Mouse (Mus musculus): Measurements from ENCODE around the gene Dgcr2.
A peak's percentile ranks its signal among the peaks of the same experiment; 100 is the strongest.

The Dgcr2 gene

DNA sequence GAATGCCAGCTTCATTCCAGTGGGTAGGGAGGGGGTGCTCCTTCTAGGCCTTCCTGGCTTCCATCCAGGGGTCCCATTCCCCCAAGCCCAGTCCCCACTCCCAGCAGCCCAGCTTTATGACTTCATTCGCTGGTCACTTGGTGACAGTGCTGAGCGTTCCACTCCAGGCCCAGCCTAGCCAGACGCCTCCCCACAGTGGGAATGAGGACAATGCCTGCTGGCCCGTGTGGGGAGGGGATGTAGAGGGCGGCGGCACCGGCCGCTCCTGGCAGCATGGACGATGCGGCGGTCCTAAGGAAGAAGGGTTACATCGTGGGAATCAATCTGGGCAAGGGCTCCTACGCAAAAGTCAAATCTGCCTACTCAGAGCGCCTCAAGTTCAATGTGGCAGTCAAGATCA is at the start of gene Dgcr2, which contains the start of gene Tssk2:
Gene Dgcr2, minus strand, starts transcription at position 101 of the 400 bp plus-strand sequence.
Gene Tssk2, plus strand, starts transcription at position 176 of the 400 bp plus-strand sequence.
- no peak for DNase-seq (ENCODE audit: low read depth, low spot score)

DNA sequence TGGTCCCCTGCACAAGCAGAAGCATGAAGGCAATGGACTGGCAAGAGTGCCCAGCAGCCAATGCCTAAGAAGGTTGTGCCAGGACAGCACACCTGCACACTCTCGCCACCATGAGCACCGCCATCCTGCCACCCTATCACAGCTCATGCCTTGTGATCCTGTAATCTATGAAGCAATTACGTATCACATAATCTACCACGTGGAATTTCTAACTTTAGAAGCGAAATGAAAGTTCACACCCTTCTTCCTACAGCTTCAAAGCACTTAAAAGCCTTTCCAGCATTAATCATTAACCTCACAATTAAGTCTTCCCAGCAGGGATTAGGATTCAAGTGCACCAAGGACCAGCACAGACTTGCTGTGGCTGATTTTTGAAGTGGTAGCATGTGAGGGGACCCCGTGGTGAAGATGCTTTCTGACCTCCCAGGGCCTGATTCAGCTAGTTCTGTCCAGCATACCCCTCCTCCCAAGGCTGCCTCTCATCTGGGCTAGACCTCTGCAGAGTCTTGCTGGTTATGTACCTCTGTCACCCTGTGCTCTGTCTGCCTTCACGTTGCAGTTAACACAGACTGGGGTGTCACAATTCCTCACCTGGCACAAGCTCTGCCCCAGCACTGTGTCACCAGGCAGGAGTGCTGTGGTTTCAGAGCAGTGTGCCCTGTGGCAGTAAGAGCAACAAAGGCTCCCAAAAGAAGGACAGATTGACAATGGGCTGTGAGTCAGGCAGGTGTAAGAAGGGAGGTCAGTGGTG is 46.9 kb upstream of the Dgcr2 start:
- no peak for DNase-seq (ENCODE audit: low read depth, low spot score)

- no peak for DNase-seq (ENCODE audit: low read depth, low spot score)
These were observed 45.1 kb upstream of the Dgcr2 start for GRCm38 (mm10) chr16:17943466-17943865.

DNA sequence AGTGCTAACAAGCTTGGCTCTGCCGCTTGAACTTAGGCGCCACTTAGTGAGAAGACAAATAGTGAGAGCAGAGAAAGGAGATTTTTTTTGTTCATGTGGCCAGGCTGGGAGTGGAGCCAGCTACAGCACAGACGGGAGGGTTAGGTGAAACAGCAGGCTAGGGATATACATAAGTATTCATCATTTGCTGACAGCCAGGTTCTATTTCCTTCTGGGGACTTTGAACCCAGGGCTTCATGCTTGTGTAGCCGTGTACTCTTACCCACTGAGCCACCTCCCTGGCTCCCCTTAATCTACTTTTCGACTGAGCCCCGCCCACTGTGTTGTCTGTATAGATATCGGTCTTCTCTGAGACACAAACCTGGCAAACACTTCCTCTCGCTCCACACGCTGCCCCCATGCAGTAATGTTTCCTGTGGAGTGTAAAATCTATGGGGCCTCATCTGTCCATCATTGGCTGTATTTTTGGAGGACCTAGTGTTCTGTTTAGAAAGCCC is 40.9 kb upstream of the Dgcr2 start:
- no peak for DNase-seq (ENCODE audit: low read depth, low spot score)

GRCm38 (mm10) chr16:17938821-17939220 is 40.5 kb upstream of the Dgcr2 start:
- peak; percentile 82 for DNase-seq (ENCODE audit: low read depth, low spot score)

GRCm38 (mm10) chr16:17938187-17938586 is 39.8 kb upstream of the Dgcr2 start:
- DNase-seq (ENCODE audit: low read depth, low spot score): peak; percentile 48

DNA sequence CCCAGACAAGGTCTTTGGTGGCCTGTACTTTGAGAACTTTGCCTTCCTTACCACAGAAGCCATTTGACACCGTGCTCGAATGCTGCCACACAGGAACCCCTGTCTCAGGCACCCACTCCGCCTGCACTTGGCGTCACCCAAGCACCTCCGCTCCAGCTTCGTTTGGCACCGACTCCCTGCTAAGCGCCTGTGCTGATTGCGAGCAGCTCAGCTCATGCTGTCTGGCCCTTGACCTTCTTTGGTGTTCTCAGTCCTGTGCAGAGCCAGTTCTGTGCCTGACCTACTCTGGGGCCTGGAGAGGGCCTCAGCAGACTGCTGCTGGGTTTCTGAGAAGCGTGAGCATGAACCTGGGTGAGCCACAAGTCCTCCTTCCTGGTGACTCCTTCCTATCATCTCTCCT is 38.4 kb upstream of the Dgcr2 start:
- DNase-seq (ENCODE audit: low read depth, low spot score): no peak

DNA sequence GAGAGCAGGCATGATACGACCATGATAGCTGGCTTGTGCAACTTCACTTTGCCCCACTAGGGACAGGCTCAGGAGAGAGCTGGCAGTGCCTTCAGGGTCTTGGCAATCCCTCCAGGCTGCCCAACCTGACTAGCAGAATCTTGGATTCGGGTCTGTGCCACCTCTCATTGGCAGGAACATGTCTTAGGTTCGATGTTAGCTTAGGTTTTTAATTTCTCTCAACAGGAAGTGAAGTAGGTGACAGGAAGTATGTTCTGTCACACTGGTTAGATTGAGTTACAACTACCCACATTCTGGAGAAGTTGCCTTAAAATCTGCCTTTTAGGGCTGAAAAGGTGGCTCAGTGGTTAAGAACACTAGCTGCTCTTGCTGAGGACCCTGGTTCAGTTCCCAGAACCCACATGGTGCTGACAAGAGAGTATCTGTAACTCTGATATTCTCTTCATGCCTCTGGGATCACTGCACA is 36.1 kb upstream of the Dgcr2 start:
- no peak for DNase-seq (ENCODE audit: low read depth, low spot score)

- no peak for DNase-seq (ENCODE audit: low read depth, low spot score)
These were observed 35.5 kb upstream of the Dgcr2 start for GRCm38 (mm10) chr16:17933594-17934444.

GRCm38 (mm10) chr16:17931906-17932460 is 33.6 kb upstream of the Dgcr2 start:
- DNase-seq (ENCODE audit: low read depth, low spot score): no peak

GRCm38 (mm10) chr16:17929631-17930030 is 31.3 kb upstream of the Dgcr2 start:
- no peak for DNase-seq (ENCODE audit: low read depth, low spot score)

DNA sequence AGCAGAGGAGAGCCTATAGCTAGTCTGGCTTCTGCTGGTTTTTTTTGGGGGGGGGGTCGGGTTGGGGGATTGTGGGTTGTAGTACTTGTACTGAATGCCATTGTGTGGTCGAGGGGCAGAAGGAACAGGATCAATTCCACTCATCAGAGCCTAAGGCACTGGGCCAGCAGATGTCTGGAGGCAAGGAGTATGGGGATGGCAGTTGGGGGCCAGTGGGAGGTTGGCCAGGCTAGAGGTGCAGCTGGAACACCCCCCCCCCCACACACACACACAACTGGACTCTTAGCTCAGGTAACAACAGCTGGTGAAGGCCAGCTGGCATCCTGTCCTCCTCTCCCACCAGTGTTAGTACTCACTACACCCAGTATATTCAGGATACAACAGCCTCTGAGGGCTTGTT is 30.8 kb upstream of the Dgcr2 start:
- DNase-seq (ENCODE audit: low read depth, low spot score): no peak

- peak; percentile 99 for DNase-seq (ENCODE audit: low read depth, low spot score)
These were observed 30.3 kb upstream of the Dgcr2 start for GRCm38 (mm10) chr16:17928627-17929104.

DNA sequence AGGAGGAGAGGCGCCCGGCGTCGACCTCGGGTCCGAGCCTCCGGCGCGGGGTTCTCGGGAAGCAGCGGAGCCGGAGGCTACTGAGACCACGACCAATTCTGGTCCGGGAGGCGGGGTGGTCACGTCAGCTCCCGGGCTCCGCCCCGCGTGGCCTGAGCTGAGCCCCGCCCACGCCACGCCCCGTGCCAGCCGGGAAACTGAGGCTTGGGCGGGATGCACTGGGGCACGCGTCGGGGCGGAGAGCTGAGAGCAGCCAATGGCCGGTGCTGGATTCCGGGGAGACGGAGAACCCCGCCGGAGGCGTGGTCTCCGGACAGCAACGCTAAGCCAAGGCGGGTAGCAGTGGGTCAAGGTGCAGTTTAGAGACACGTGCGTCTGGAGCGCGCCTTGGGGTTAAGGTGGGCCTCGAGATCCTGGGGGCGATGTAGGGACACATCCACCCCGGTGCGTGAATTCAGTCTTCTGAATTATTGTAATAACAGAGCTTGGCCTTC is 29.8 kb upstream of the Dgcr2 start, which contains the start of gene Slc25a1:
Gene Slc25a1, minus strand, starts transcription at position 133 of the 494 bp plus-strand sequence.
- peak; percentile 63 for DNase-seq (ENCODE audit: low read depth, low spot score)

- peak; percentile 39 for DNase-seq (ENCODE audit: low read depth, low spot score)
These were observed 29.2 kb upstream of the Dgcr2 start for GRCm38 (mm10) chr16:17927351-17928082.

DNA sequence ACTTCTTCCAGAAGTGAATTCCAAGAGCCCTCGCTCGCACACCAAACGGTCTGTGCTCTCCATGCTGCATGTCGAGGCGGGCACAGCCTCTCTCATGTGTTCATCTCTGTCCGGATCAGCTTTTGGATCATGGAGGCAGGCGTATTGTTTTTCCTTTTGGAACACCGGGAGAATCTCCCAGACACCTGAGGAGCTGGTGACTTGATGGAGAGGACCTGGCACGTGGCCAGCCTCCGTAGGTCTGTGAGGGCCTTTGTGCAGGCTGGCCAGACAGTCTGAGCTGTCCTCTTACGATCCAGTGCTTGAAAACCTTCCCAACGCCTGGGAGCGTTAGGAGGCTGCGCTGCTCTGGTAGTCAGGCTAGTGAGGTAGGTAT is 23.8 kb upstream of the Dgcr2 start:
- DNase-seq (ENCODE audit: low read depth, low spot score): no peak

GRCm38 (mm10) chr16:17921325-17922162 is 23.2 kb upstream of the Dgcr2 start:
- DNase-seq (ENCODE audit: low read depth, low spot score): peak; percentile 99

DNA sequence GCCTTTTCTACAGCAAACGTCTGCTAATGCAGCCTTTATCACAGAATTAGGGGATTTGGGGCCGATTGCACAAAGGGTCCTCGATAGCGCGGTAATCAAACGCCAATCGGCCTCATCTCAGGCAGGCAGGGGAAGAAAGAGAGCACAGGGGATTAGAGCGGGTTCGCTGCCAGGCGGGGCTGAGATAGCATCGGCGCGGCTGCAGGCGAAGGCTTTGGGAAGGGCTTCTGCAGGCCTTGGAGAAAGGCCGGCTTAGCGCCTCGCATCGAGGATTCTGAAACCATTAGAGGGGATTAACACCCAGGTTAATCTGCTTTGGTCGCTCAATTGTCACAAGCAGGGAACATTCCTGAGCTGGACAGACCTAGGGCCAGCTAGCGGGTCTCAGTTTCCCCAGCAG is 22.2 kb upstream of the Dgcr2 start:
- no peak for DNase-seq (ENCODE audit: low read depth, low spot score)

- no peak for DNase-seq (ENCODE audit: low read depth, low spot score)
These were observed 16.2 kb upstream of the Dgcr2 start, which contains the start of gene Gsc2 for GRCm38 (mm10) chr16:17914307-17915249. TSS of gene Gsc2 (minus strand) at chr16:17915059.
